Mouse (Mus musculus): Measurements from ENCODE around the gene Barhl1. TPM values are rescaled to one million over a fixed set of nuclear protein-coding genes. Genes with fewer than 3 reads are reported as not detected.

Gene Barhl1
- polyA plus RNA-seq, 1 experiment from 2014 or later: 0.06 TPM

GRCm38 (mm10) chr2:28860678-28861423 lies 55.6 kb downstream of the Barhl1 start:
- 91% methylated on average over 8 of the region's 8 CpGs for WGBS
- no peak overlapping the region for H3K27ac ChIP-seq (ENCODE audit: low read length)
- peaks cover 19% of the 10 kb centered on the region for H3K36me3 ChIP-seq (ENCODE audit: insufficient read depth, low read length)
- no peak overlapping the region for H3K4me3 ChIP-seq (ENCODE audit: low read depth, low read length)
- no peaks in the 10 kb centered on the region for H3K4me1 ChIP-seq (ENCODE audit: insufficient read depth, low read depth, low read length)
- H3K4me2 ChIP-seq (replicated peaks; ENCODE audit: low read depth, low read length): no peak overlapping the region
- no peaks in the 10 kb centered on the region for H3K27me3 ChIP-seq (replicated peaks; ENCODE audit: insufficient read depth, low read length)
- no peaks in the 10 kb centered on the region for H3K9me3 ChIP-seq (ENCODE audit: low read length)
- ATAC-seq: no peak
- TF ChIP-seq CTCF (IDR thresholded peaks at IDR 0.05) (no peak), EP300 (IDR thresholded peaks at IDR 0.05) (no peak)
- H3K9ac ChIP-seq (replicated peaks; ENCODE audit: low read depth): no peak overlapping the region
- no peak for DNase-seq (ENCODE audit: low spot score)

GRCm38 (mm10) chr2:28859303-28859702 lies 57.2 kb downstream of the Barhl1 start:
- Histone ChIP-seq H3K9ac (replicated peaks; ENCODE audit: low read depth) (no peak overlapping the region), H3K4me3 (ENCODE audit: low read depth, low read length) (no peak overlapping the region), H3K27me3 (replicated peaks; ENCODE audit: insufficient read depth, low read length) (no peaks in the 10 kb centered on the region), H3K27ac (ENCODE audit: low read length) (no peak overlapping the region), H3K9me3 (ENCODE audit: low read length) (no peaks in the 10 kb centered on the region), H3K36me3 (ENCODE audit: insufficient read depth, low read length) (peaks cover 19% of the 10 kb centered on the region), H3K4me1 (ENCODE audit: insufficient read depth, low read depth, low read length) (no peaks in the 10 kb centered on the region), H3K4me2 (replicated peaks; ENCODE audit: low read depth, low read length) (no peak overlapping the region)
- WGBS: 89% methylated on average over 4 of the region's 4 CpGs
- DNase-seq (ENCODE audit: low spot score): no peak
- ATAC-seq: no peak
- TF ChIP-seq CTCF (IDR thresholded peaks at IDR 0.05): no peak
- TF ChIP-seq EP300 (IDR thresholded peaks at IDR 0.05): no peak

Other genes starting within 250 kb of the Barhl1 start
- gene Spaca9, start 216.9 kb downstream of the Barhl1 start, polyA plus RNA-seq (2015; fragmentation: Nextera tagmentation; extraction: Ambion mirVana): 21.2 and 26.3 TPM in 2 replicates
- gene Ak8, start 216.5 kb downstream of the Barhl1 start, polyA plus RNA-seq (2015; fragmentation: Nextera tagmentation; extraction: Ambion mirVana): 8.7 and 10.9 TPM in 2 replicates
- gene Gtf3c4, start 76.3 kb downstream of the Barhl1 start, polyA plus RNA-seq (2015; fragmentation: Nextera tagmentation; extraction: Ambion mirVana): 4.5 and 5.3 TPM in 2 replicates
- 5.9 and 6.8 TPM in 2 replicates for gene Ddx31, start 76.3 kb downstream of the Barhl1 start, polyA plus RNA-seq (2015; fragmentation: Nextera tagmentation; extraction: Ambion mirVana)
- gene Cfap77, start 138.4 kb upstream of the Barhl1 start, polyA plus RNA-seq (2015; fragmentation: Nextera tagmentation; extraction: Ambion mirVana): 1.2 and 1.8 TPM in 2 replicates
- gene Ttf1, start 143.6 kb upstream of the Barhl1 start, polyA plus RNA-seq (2015; fragmentation: Nextera tagmentation; extraction: Ambion mirVana): 6.9 and 8.5 TPM in 2 replicates
- 5.7 and 6.6 TPM in 2 replicates for gene Setx, start 207.5 kb upstream of the Barhl1 start, polyA plus RNA-seq (2015; fragmentation: Nextera tagmentation; extraction: Ambion mirVana)

Data from lung, postnatal 0 days (tissue).